ENCODE assay signal across 7 mouse cellular contexts in the genomic region with DNA sequence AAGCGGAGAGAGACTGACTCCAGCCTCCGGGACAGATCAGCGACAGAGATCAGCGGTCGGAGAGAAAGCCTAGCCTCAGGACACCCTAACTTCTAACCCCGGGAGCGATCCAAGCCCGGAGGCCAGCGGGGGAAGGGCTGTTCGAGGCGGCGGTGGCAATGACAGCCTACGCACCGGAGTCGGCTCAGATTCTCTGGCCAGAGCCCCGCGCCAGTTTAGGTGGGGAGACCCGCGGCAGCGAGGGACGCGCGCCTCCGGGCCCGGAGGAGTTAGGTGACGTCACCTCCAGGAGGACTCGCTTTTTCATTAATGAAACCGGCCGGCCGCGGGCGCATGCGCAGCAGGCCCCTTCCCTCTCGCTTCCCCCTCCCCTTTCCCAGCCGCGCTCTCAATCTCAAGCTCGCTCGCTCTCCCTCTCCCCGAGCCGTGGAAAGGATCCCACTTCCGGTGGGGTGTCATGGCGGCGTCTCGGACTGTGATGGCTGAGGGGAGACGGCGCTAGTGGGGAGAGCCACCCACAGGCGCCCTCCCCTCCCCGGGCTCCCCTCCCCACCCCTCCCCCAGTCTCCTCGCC. TPM values are rescaled to one million over a fixed set of nuclear protein-coding genes. Genes with fewer than 3 reads are reported as not detected.
DNase-seq lines count a peak whose midpoint lies in the region; ATAC-seq lines count a peak whose summit lies in the region.

A gene (plus strand): TSS at position 460 of the 574 bp plus-strand sequence.

- H3K36me3 ChIP-seq in intestine, embryonic 16.5 days (ENCODE audit: control insufficient read depth, insufficient read depth, low read length) = no peaks in the 10 kb centered on the region
- no peaks in the 10 kb centered on the region for H3K36me3 ChIP-seq in midbrain, embryonic 11.5 days (ENCODE audit: control insufficient read depth, insufficient read depth, low read length)

- H3K4me3 ChIP-seq in intestine, embryonic 16.5 days (ENCODE audit: low read length) = peak within 1 kb of the TSS; percentile 93
- peak within 1 kb of the TSS; percentile 89 for H3K4me3 ChIP-seq in midbrain, embryonic 11.5 days (ENCODE audit: low read depth, low read length)

- intact Hi-C loops in left cerebral cortex, postnatal 36 days (cut with DNase I) = loop anchor here (5.0 kb wide), 1 partner anchor 87 kb away; a partner anchor contains a TSS

- peak; percentile 96 for ATAC-seq in intestine, embryonic 16.5 days
- peak; percentile 96 for ATAC-seq in midbrain, embryonic 11.5 days (ENCODE audit: low FRiP score)

- peak within 1 kb of the TSS; percentile 83 for H3K9ac ChIP-seq in intestine, embryonic 16.5 days (ENCODE audit: low read depth, low read length)
- H3K9ac ChIP-seq in midbrain, embryonic 11.5 days (ENCODE audit: low read length) = peak within 1 kb of the TSS; percentile 91

- no peaks in the 10 kb centered on the region for H3K27me3 ChIP-seq in intestine, embryonic 16.5 days (replicated peaks; ENCODE audit: control insufficient read depth, insufficient read depth, low read length)
- H3K27me3 ChIP-seq in midbrain, embryonic 11.5 days (ENCODE audit: control insufficient read depth, insufficient read depth, low read length) = no peaks in the 10 kb centered on the region; the same call in 1 of the 2 replicates

- peak within 1 kb of the TSS; percentile 85 for H3K4me2 ChIP-seq in intestine, embryonic 16.5 days (ENCODE audit: low read depth, low read length)
- H3K4me2 ChIP-seq in midbrain, embryonic 11.5 days = peak within 1 kb of the TSS; percentile 80

- peak; percentile 97 for DNase-seq in adrenal gland, adult 2 months
- peak; percentile 96 for DNase-seq in embryo, embryonic 11.5 days (ENCODE audit: low read depth, low spot score)
- DNase-seq in gastrocnemius, postnatal 4 days (ENCODE audit: low spot score in 2 of 2) = peak; percentile 96 to 97
- peak; percentile 92 to 93 for DNase-seq in left cerebral cortex, postnatal 36 days (ENCODE audit: low spot score in 2 of 2)
- peak; percentile 99 for DNase-seq in midbrain, embryonic 11.5 days (ENCODE audit: low spot score, missing footprints)
- DNase-seq in skeletal muscle tissue, adult 2 months (ENCODE audit: low read depth, low spot score) = peak; percentile 95

- H3K4me1 ChIP-seq in intestine, embryonic 16.5 days (ENCODE audit: control insufficient read depth, insufficient read depth, low read length) = peaks cover 3% of the 10 kb centered on the region; the same call in 1 of the 2 replicates
- peaks cover 9% of the 10 kb centered on the region for H3K4me1 ChIP-seq in midbrain, embryonic 11.5 days (ENCODE audit: control insufficient read depth, insufficient read depth, low read length)

- 0 out of 2 replicates have a peak, but pooled peaks cover 3% of the 10 kb centered on the region for H3K9me3 ChIP-seq in intestine, embryonic 16.5 days (ENCODE audit: control insufficient read depth, low read length)
- H3K9me3 ChIP-seq in midbrain, embryonic 11.5 days (ENCODE audit: control insufficient read depth, low read length) = peaks cover 2% of the 10 kb centered on the region; the same call in 1 of the 2 replicates

- peak within 1 kb of the TSS; percentile 85 for H3K27ac ChIP-seq in intestine, embryonic 16.5 days (ENCODE audit: low read length)
- peak within 1 kb of the TSS; percentile 77 for H3K27ac ChIP-seq in midbrain, embryonic 11.5 days (ENCODE audit: low read depth, low read length)

- under 1% methylated on average over 47 of the region's 49 CpGs for WGBS in intestine, embryonic 16.5 days
- under 1% methylated on average over 40 of the region's 49 CpGs for WGBS in midbrain, embryonic 11.5 days

RNA-seq across cellular contexts. Expression of the gene that starts here (rescaled TPM):
- 10 to 100 TPM; 49.2 to 62.9 TPM for total RNA-seq in adrenal gland, adult 2 months (2021)
- 9.7 and 12.9 TPM in 2 replicates for polyA plus RNA-seq in adrenal gland, adult 2 months (2012; rRNA removed)
- total RNA-seq in gastrocnemius, postnatal 4 days (2021) = 10 to 100 TPM; 46.6 to 49.1 TPM
- polyA plus RNA-seq in intestine, embryonic 16.5 days (2015; fragmentation: Nextera tagmentation; extraction: Ambion mirVana) = 3.0 and 3.7 TPM in 2 replicates
- 100 to 1,000 TPM; 111 to 130 TPM for total RNA-seq in left cerebral cortex, postnatal 36 days (2021)
- polyA plus RNA-seq in midbrain, embryonic 11.5 days (2014; fragmentation: Nextera tagmentation; extraction: Ambion mirVana) = 10.0 and 10.4 TPM in 2 replicates

Comparison
In these comparisons a context has a peak if more than half of its experiments do, and no peak if none do; other contexts are left out.
1. Peak in every context shown above with its lines: DNase-seq, ATAC-seq, H3K4me3 ChIP-seq and H3K27ac ChIP-seq.